Mouse (Mus musculus) testis, adult 2 months (tissue): ENCODE measurements at regions not wholly inside any gene's neighbourhood (a gene's known extent, or its start where the extent isn't known, plus 50 kb on each side); places are given as distances from the start of the nearest gene placed in this dataset.

Experiments used
- CTCF ChIP-seq: fragments of 200-500 bp; IDR thresholded peaks from 2 replicates; pipeline ENCODE4 v1.5.1; 2012; ENCODE audit warnings: low read depth, mild to moderate bottlenecking, inconsistent platforms, low read length, moderate library complexity; ENCODE audit not compliant: control insufficient read depth, insufficient read depth, insufficient replicate concordance
- POLR2A ChIP-seq: fragments of 200-500 bp; IDR thresholded peaks from 2 replicates; pipeline ENCODE4 v1.6.1; 2012; ENCODE audit warnings: low read depth, mild to moderate bottlenecking, inconsistent platforms, low read length, moderate library complexity; ENCODE audit not compliant: control insufficient read depth

DNA sequence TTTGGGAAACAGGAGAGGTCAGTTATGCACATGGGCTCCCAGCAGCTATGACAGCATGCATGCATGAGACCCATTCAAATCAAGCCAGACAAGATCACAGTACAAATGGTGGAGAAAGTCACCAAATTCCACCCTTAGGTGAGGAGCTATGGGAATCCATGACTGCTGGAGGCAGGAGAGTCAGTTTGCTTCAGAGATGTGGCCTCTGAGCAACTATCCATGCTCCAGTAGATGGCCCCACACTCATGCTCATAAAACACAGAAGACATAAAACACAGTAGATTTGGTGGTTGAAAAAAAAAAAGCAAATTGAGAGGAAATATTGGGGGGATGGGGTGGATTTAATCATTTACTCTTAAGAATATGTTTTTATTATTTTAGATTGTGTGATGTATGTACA, 159.2 kb upstream of the Plxnc1 start:
- no peak for TF ChIP-seq CTCF
- TF ChIP-seq POLR2A = no peak
